Comparison of ENCODE assay signal across 8 mouse cellular contexts in the genomic region with DNA sequence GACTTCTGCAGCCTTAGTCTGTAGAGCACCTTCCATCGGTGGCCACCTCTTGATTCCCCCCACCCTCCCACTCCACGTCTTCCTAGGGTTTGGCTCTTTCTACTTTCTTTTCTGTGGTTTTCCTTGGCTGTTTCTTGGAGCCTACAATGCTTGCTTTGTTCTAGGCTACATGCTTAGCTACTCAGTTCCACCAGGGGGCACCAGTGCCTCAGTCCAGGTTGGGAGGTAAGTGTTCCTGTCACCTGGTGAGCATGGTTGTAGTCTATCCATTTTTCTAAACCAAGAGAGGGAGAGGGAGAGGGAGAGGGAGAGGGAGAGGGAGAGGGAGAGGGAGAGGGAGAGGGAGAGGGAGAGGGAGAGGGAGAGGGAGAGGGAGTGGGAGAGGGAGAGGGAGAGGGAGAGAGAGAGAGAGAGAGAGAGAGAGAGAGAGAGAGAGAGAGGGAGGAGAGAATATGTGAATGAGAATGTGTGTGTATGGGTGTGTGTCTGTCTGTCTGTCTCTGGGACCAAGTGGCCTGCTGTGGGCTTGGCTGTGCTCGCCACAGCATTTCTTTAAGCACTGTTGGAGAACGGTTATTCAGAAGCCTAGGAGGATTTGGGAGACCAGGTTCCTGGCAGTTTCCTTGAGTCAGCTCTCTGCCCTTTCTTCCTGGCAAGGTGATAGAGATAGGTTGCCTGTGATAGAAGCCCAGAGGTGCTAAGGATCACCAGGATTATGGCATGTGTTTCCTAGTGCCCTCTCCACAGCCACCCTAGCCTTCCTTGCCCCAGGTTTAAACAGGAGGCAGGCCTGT. TPM values are rescaled to one million over a fixed set of nuclear protein-coding genes. Genes with fewer than 3 reads are reported as not detected.
DNase-seq lines count a peak whose midpoint lies in the region; ATAC-seq and TF ChIP-seq lines count a peak whose summit lies in the region.

No protein-coding gene starts in this region.

- 41% methylated on average over 4 of the region's 4 CpGs for WGBS in limb, embryonic 14.5 days
- 53% methylated on average over 4 of the region's 4 CpGs for WGBS in neural tube, embryonic 11.5 days

- peak; percentile 66; the same call in 1 of the 2 replicates for TF ChIP-seq CTCF in testis, adult 2 months (IDR thresholded peaks at IDR 0.05; ENCODE audit: control insufficient read depth, insufficient read depth, insufficient replicate concordance, low read depth, low read length)

- no peak overlapping the region for H3K27ac ChIP-seq in testis, adult 2 months (ENCODE audit: control insufficient read depth, insufficient read depth, low read depth, low read length)
- no peak overlapping the region for H3K27ac ChIP-seq in limb, embryonic 14.5 days (replicated peaks; ENCODE audit: low read depth, low read length)
- H3K27ac ChIP-seq in neural tube, embryonic 11.5 days (ENCODE audit: low read depth, low read length), result no peak overlapping the region

- H3K36me3 ChIP-seq in testis, adult 2 months (ENCODE audit: control insufficient read depth, insufficient read depth, low read length), result peaks cover 3% of the 10 kb centered on the region
- peaks cover 39% of the 10 kb centered on the region for H3K36me3 ChIP-seq in limb, embryonic 14.5 days (ENCODE audit: control insufficient read depth, insufficient read depth, low read length)
- H3K36me3 ChIP-seq in neural tube, embryonic 11.5 days (ENCODE audit: control insufficient read depth, insufficient read depth, low read length), result peaks cover 18% of the 10 kb centered on the region

- no peak overlapping the region for H3K4me2 ChIP-seq in limb, embryonic 14.5 days (replicated peaks; ENCODE audit: low read depth, low read length, severe bottlenecking)
- H3K4me2 ChIP-seq in neural tube, embryonic 11.5 days (ENCODE audit: low read depth), result no peak overlapping the region

- no peak overlapping the region for H3K4me3 ChIP-seq in testis, adult 2 months (ENCODE audit: control insufficient read depth, low read depth, low read length)
- H3K4me3 ChIP-seq in limb, embryonic 14.5 days (replicated peaks; ENCODE audit: low read length), result no peak overlapping the region
- H3K4me3 ChIP-seq in neural tube, embryonic 11.5 days (ENCODE audit: low read depth, low read length), result no peak overlapping the region

- no peaks in the 10 kb centered on the region for H3K9me3 ChIP-seq in limb, embryonic 14.5 days (ENCODE audit: control insufficient read depth, low read length)
- H3K9me3 ChIP-seq in neural tube, embryonic 11.5 days (ENCODE audit: control insufficient read depth, low read length), result no peaks in the 10 kb centered on the region

- H3K9ac ChIP-seq in limb, embryonic 14.5 days (ENCODE audit: low read depth, low read length, severe bottlenecking), result no peak overlapping the region
- H3K9ac ChIP-seq in neural tube, embryonic 11.5 days (ENCODE audit: low read length), result no peak overlapping the region

- TF ChIP-seq POLR2A in testis, adult 2 months (IDR thresholded peaks at IDR 0.05; ENCODE audit: control insufficient read depth, low read depth, low read length), result no peak
- 0 out of 2 replicates have a peak, but pooled peaks have one; percentile 22 for TF ChIP-seq POLR2A in limb, embryonic 14.5 days (IDR thresholded peaks at IDR 0.05; ENCODE audit: borderline replicate concordance, extremely low read depth, insufficient read depth, insufficient read length)

- peak; percentile 70; the same call in 1 of the 2 replicates for ATAC-seq in limb, embryonic 14.5 days (ENCODE audit: low FRiP score, low read depth)
- ATAC-seq in neural tube, embryonic 11.5 days (ENCODE audit: insufficient read depth, low FRiP score, low TSS enrichment), result no peak

- H3K27me3 ChIP-seq in testis, adult 2 months (ENCODE audit: control insufficient read depth, insufficient read depth, low read length), result no peaks in the 10 kb centered on the region
- H3K27me3 ChIP-seq in limb, embryonic 14.5 days (ENCODE audit: control insufficient read depth, insufficient read depth, low read length), result no peaks in the 10 kb centered on the region
- H3K27me3 ChIP-seq in neural tube, embryonic 11.5 days (ENCODE audit: control insufficient read depth, insufficient read depth, low read length), result no peaks in the 10 kb centered on the region

- DNase-seq in testis, postnatal 14 days (ENCODE audit: low spot score), result no peak
- peak; percentile 87 for DNase-seq in cerebellum, adult 8-10 months
- DNase-seq in forelimb bud, embryonic 11.5 days (ENCODE audit: low read depth, low spot score), result peak; percentile 82
- peak; percentile 65 for DNase-seq in kidney, adult 9 months
- peak; percentile 63 for DNase-seq in limb, embryonic 14.5 days (ENCODE audit: low spot score)
- peak; percentile 64 for DNase-seq in neural tube, embryonic 11.5 days (ENCODE audit: low spot score)
- DNase-seq in testis, postnatal 10 days (ENCODE audit: low spot score), result peak; percentile 88

- H3K4me1 ChIP-seq in testis, adult 2 months (ENCODE audit: control insufficient read depth, insufficient read depth, low read length), result no peaks in the 10 kb centered on the region
- H3K4me1 ChIP-seq in limb, embryonic 14.5 days (ENCODE audit: control insufficient read depth, insufficient read depth, low read length), result peaks cover 7% of the 10 kb centered on the region
- peaks cover 2% of the 10 kb centered on the region; the same call in 1 of the 2 replicates for H3K4me1 ChIP-seq in neural tube, embryonic 11.5 days (ENCODE audit: control insufficient read depth, insufficient read depth, low read length)

RNA-seq across cellular contexts. Expression of a gene that starts 23.9 kb away (rescaled TPM):
- polyA plus RNA-seq in testis, adult 2 months (2012; rRNA removed), result 0.06 and 0.18 TPM in 2 replicates
- 0.16 and 0.28 TPM in 2 replicates for polyA plus RNA-seq in limb, embryonic 14.5 days (2012; rRNA removed)
- 0.23 and 0.51 TPM in 2 replicates for polyA plus RNA-seq in limb, embryonic 14.5 days (2014; fragmentation: Nextera tagmentation; extraction: Ambion mirVana)
- polyA plus RNA-seq in neural tube, embryonic 11.5 days (2014; fragmentation: Nextera tagmentation; extraction: Ambion mirVana), result 0.11 and 0.24 TPM in 2 replicates

RNA-seq across cellular contexts. Expression of a gene that starts 26.3 kb away (rescaled TPM):
- 29.0 and 33.6 TPM in 2 replicates for polyA plus RNA-seq in testis, adult 2 months (2012; rRNA removed)
- 30.2 and 37.4 TPM in 2 replicates for polyA plus RNA-seq in limb, embryonic 14.5 days (2012; rRNA removed)
- 37.6 and 42.6 TPM in 2 replicates for polyA plus RNA-seq in limb, embryonic 14.5 days (2014; fragmentation: Nextera tagmentation; extraction: Ambion mirVana)
- polyA plus RNA-seq in neural tube, embryonic 11.5 days (2014; fragmentation: Nextera tagmentation; extraction: Ambion mirVana), result 34.3 and 34.4 TPM in 2 replicates

RNA-seq across cellular contexts. Expression of a gene that starts 37.0 kb away (rescaled TPM):
- 0.10 and 0.20 TPM in 2 replicates for polyA plus RNA-seq in testis, adult 2 months (2012; rRNA removed)
- 0.12 and 0.23 TPM in 2 replicates for polyA plus RNA-seq in limb, embryonic 14.5 days (2012; rRNA removed)
- polyA plus RNA-seq in limb, embryonic 14.5 days (2014; fragmentation: Nextera tagmentation; extraction: Ambion mirVana), result not detected in 2 replicates
- polyA plus RNA-seq in neural tube, embryonic 11.5 days (2014; fragmentation: Nextera tagmentation; extraction: Ambion mirVana), result not detected in 2 replicates
